Mouse (Mus musculus) megakaryocyte, embryonic 14.5 days (primary cell): ENCODE measurements around the gene Mindy1. TPM values are rescaled to one million over a fixed set of nuclear protein-coding genes. Genes with fewer than 3 reads are reported as not detected.

ENCODE experiments used
- H3K27me3 ChIP-seq: replicated peaks from 2 replicates; pipeline ENCODE3; 2012; ENCODE audit warnings: inconsistent platforms
- H3K36me3 ChIP-seq: replicated peaks from 2 replicates; pipeline ENCODE3; 2012; ENCODE audit warnings: low read length, inconsistent platforms, mixed read lengths
- H3K4me1 ChIP-seq: 2 replicates; pipeline ENCODE4 v1.6.1; 2012; ENCODE audit warnings: inconsistent platforms
- H3K4me3 ChIP-seq: replicated peaks from 2 replicates; pipeline ENCODE3; 2012; ENCODE audit warnings: moderate library complexity, mild to moderate bottlenecking, inconsistent platforms
- H3K9me3 ChIP-seq: 2 replicates; pipeline ENCODE4 v1.6.1; 2012; ENCODE audit warnings: inconsistent platforms
- FLI1 ChIP-seq: IDR thresholded peaks from 2 replicates; pipeline ENCODE4 v1.6.1; 2012; ENCODE audit warnings: low read length, inconsistent platforms, mixed read lengths
- GATA1 ChIP-seq: IDR thresholded peaks from 3 replicates; pipeline ENCODE4 v1.6.1; 2012; ENCODE audit warnings: mixed read lengths, low read length, inconsistent platforms, borderline replicate concordance
- polyA plus RNA-seq: library from polyadenylated mRNA; stranded (reverse); fragments of >175 nt; gene quantifications from 2 replicates; pipeline ENCODE4 v1.2.3, GENCODE M21; 2012; ENCODE audit warnings: low replicate concordance; ENCODE audit not compliant: insufficient read depth

The Mindy1 gene
- 517 and 1,363 TPM in 2 replicates for polyA plus RNA-seq

- Histone ChIP-seq H3K4me3 (peak within 1 kb of the TSS; percentile 99), H3K27me3 (no peaks in the 10 kb centered on the region), H3K4me1 (peaks cover 60% of the 10 kb centered on the region), H3K36me3 (peaks cover 52% of the 10 kb centered on the region), H3K9me3 (no peaks in the 10 kb centered on the region)
- no peak for TF ChIP-seq GATA1
- no peak for TF ChIP-seq FLI1
These were observed at the start of gene Mindy1, which contains the start of gene Prune1 for GRCm38 (mm10) chr3:95281216-95282126. TSS of gene Mindy1 (plus strand) at chr3:95281345. TSS of gene Prune1 (minus strand) at chr3:95282076.

- Histone ChIP-seq H3K4me1 (peaks cover 75% of the 10 kb centered on the region), H3K36me3 (peaks cover 76% of the 10 kb centered on the region)
These were observed 48.4 kb upstream of the Mindy1 start for GRCm38 (mm10) chr3:95232771-95233170.

GRCm38 (mm10) chr3:95233303-95233980, 47.7 kb upstream of the Mindy1 start:
- peaks cover 77% of the 10 kb centered on the region for H3K4me1 ChIP-seq
- no peak overlapping the region for H3K4me3 ChIP-seq
- H3K27me3 ChIP-seq: no peaks in the 10 kb centered on the region
- H3K9me3 ChIP-seq: no peaks in the 10 kb centered on the region
- TF ChIP-seq GATA1 (no peak), FLI1 (no peak)
- peaks cover 83% of the 10 kb centered on the region for H3K36me3 ChIP-seq

More at GRCm38 (mm10) chr3:95232771-95233170, 48.4 kb upstream of the Mindy1 start:
- no peak for TF ChIP-seq GATA1
- TF ChIP-seq FLI1: no peak
- no peaks in the 10 kb centered on the region for H3K9me3 ChIP-seq
- H3K4me3 ChIP-seq: no peak overlapping the region
- no peaks in the 10 kb centered on the region for H3K27me3 ChIP-seq

- H3K4me3 ChIP-seq: no peak overlapping the region
- H3K36me3 ChIP-seq: peaks cover 99% of the 10 kb centered on the region
- peaks cover 86% of the 10 kb centered on the region for H3K4me1 ChIP-seq
- H3K27me3 ChIP-seq: no peaks in the 10 kb centered on the region
- TF ChIP-seq FLI1: no peak
- TF ChIP-seq GATA1: no peak
- H3K9me3 ChIP-seq: no peaks in the 10 kb centered on the region
These were observed 45.5 kb upstream of the Mindy1 start for GRCm38 (mm10) chr3:95235386-95236301.

- no peak for TF ChIP-seq FLI1
- no peak for TF ChIP-seq GATA1
- H3K36me3 ChIP-seq: peaks cover 96% of the 10 kb centered on the region
- peaks cover 84% of the 10 kb centered on the region for H3K4me1 ChIP-seq
- no peak overlapping the region for H3K4me3 ChIP-seq
- H3K27me3 ChIP-seq: no peaks in the 10 kb centered on the region
- H3K9me3 ChIP-seq: no peaks in the 10 kb centered on the region
These were observed 43.5 kb upstream of the Mindy1 start for GRCm38 (mm10) chr3:95237541-95238099.

- Histone ChIP-seq H3K36me3 (peaks cover 96% of the 10 kb centered on the region), H3K9me3 (no peaks in the 10 kb centered on the region), H3K27me3 (no peaks in the 10 kb centered on the region), H3K4me3 (no peak overlapping the region), H3K4me1 (peaks cover 84% of the 10 kb centered on the region)
- no peak for TF ChIP-seq FLI1
- no peak for TF ChIP-seq GATA1
These were observed 42.1 kb upstream of the Mindy1 start for GRCm38 (mm10) chr3:95239022-95239421.

- no peaks in the 10 kb centered on the region for H3K27me3 ChIP-seq
- peaks cover 95% of the 10 kb centered on the region for H3K36me3 ChIP-seq
- H3K9me3 ChIP-seq: no peaks in the 10 kb centered on the region
- TF ChIP-seq FLI1 (no peak), GATA1 (no peak)
- peaks cover 78% of the 10 kb centered on the region for H3K4me1 ChIP-seq
- H3K4me3 ChIP-seq: no peak overlapping the region
These were observed 41.2 kb upstream of the Mindy1 start for GRCm38 (mm10) chr3:95239971-95240370.

GRCm38 (mm10) chr3:95240900-95241299, 40.2 kb upstream of the Mindy1 start:
- H3K9me3 ChIP-seq: no peaks in the 10 kb centered on the region
- H3K4me3 ChIP-seq: no peak overlapping the region
- peaks cover 95% of the 10 kb centered on the region for H3K36me3 ChIP-seq
- H3K27me3 ChIP-seq: no peaks in the 10 kb centered on the region
- TF ChIP-seq FLI1 (no peak), GATA1 (no peak)
- H3K4me1 ChIP-seq: peaks cover 69% of the 10 kb centered on the region

GRCm38 (mm10) chr3:95241498-95241897, 39.6 kb upstream of the Mindy1 start, which contains the start of gene Gm128:
TSS of gene Gm128 (minus strand) at chr3:95241598.
- Histone ChIP-seq H3K36me3 (peaks cover 95% of the 10 kb centered on the region), H3K27me3 (no peaks in the 10 kb centered on the region), H3K9me3 (no peaks in the 10 kb centered on the region), H3K4me3 (no peak within 1 kb of the TSS), H3K4me1 (peaks cover 65% of the 10 kb centered on the region)
- no peak for TF ChIP-seq FLI1
- no peak for TF ChIP-seq GATA1
